Mouse (Mus musculus) stomach, embryonic 14.5 days (tissue): Measurements from ENCODE around the gene Acot8. TPM values are rescaled to one million over a fixed set of nuclear protein-coding genes. Genes with fewer than 3 reads are reported as not detected.

Source experiments
- ATAC-seq: fragments of 200-750 bp; cut with Nextera tagmentation; 2 replicates; pipeline ENCODE4 v1.8.0; 2017; ENCODE audit warnings: low read depth, moderate TSS enrichment; ENCODE audit not compliant: insufficient number of reproducible peaks, insufficient read depth, low FRiP score
- H3K27ac ChIP-seq: fragments of 300-500 bp; sonication (generic); 2 replicates; pipeline ENCODE4 v1.5.1; 2014; ENCODE audit warnings: mild to moderate bottlenecking, low read length, moderate library complexity, mixed read lengths
- H3K27me3 ChIP-seq: fragments of 300-500 bp; sonication (generic); 2 replicates; pipeline ENCODE4 v1.6.1; 2014; ENCODE audit warnings: low read length, control low read depth, mixed read lengths; ENCODE audit not compliant: control insufficient read depth, insufficient read depth
- H3K36me3 ChIP-seq: fragments of 300-500 bp; sonication (generic); 2 replicates; pipeline ENCODE4 v1.6.1; 2014; ENCODE audit warnings: mild to moderate bottlenecking, control low read depth, low read length, moderate library complexity, mixed read lengths; ENCODE audit not compliant: control insufficient read depth, insufficient read depth
- H3K4me1 ChIP-seq: fragments of 300-500 bp; sonication (generic); 2 replicates; pipeline ENCODE4 v1.6.1; 2014; ENCODE audit warnings: low read length, control low read depth, mixed read lengths; ENCODE audit not compliant: control insufficient read depth, insufficient read depth
- H3K4me2 ChIP-seq: fragments of 300-500 bp; sonication (generic); replicated peaks from 2 replicates; pipeline ENCODE4 v1.6.1; 2014; ENCODE audit warnings: low read depth, low read length, control low read depth
- H3K4me3 ChIP-seq: fragments of 300-500 bp; sonication (generic); 2 replicates; pipeline ENCODE4 v1.5.1; 2014; ENCODE audit warnings: low read depth, low read length, control low read depth
- H3K9ac ChIP-seq: fragments of 300-500 bp; sonication (generic); replicated peaks from 2 replicates; pipeline ENCODE4 v1.6.1; 2014; ENCODE audit warnings: low read depth, mild to moderate bottlenecking, control low read depth, low read length, moderate library complexity, mixed read lengths
- H3K9me3 ChIP-seq: fragments of 300-500 bp; sonication (generic); 2 replicates; pipeline ENCODE4 v1.6.1; 2016; ENCODE audit warnings: low read depth, low read length, control low read depth; ENCODE audit not compliant: control insufficient read depth
- WGBS: fragments of 180-500 bp; shearing (Covaris S2); extraction: QIAGEN DNeasy Blood & Tissue Kit; methylation state at CpG from one replicate; pipeline ENCODE4 v1.1.7; 2014; 5-methylcytosine and 5-hydroxymethylcytosine counted together
- polyA plus RNA-seq: library from polyadenylated mRNA; unstranded; fragments of >200 nt; fragmentation: Nextera tagmentation; extraction: Ambion mirVana; gene quantifications from 2 replicates; pipeline ENCODE4 v1.2.1, GENCODE M21; 2014

Gene Acot8
- polyA plus RNA-seq, 1 experiment from 2014 or later = 19.2 TPM

GRCm38 (mm10) chr2:164793236-164793635 is 11.4 kb downstream of the Acot8 start:
- H3K9me3 ChIP-seq = no peaks in the 10 kb centered on the region
- WGBS = 73% methylated on average over 3 of the region's 3 CpGs
- no peaks in the 10 kb centered on the region for H3K27me3 ChIP-seq
- H3K4me2 ChIP-seq = no peak overlapping the region
- peaks cover 54% of the 10 kb centered on the region for H3K36me3 ChIP-seq
- H3K4me1 ChIP-seq = 0 out of 2 replicates have a peak, but pooled peaks cover 2% of the 10 kb centered on the region
- no peak overlapping the region for H3K4me3 ChIP-seq
- ATAC-seq = 0 out of 2 replicates have a peak, but pooled peaks have one; percentile 20
- H3K9ac ChIP-seq = no peak overlapping the region
- no peak overlapping the region for H3K27ac ChIP-seq

- peaks cover 48% of the 10 kb centered on the region for H3K36me3 ChIP-seq
- H3K4me2 ChIP-seq = no peak overlapping the region
- no peaks in the 10 kb centered on the region for H3K9me3 ChIP-seq
- H3K9ac ChIP-seq = no peak overlapping the region
- no peak for ATAC-seq
- H3K4me1 ChIP-seq = 0 out of 2 replicates have a peak, but pooled peaks cover 3% of the 10 kb centered on the region
- H3K27me3 ChIP-seq = no peaks in the 10 kb centered on the region
- H3K4me3 ChIP-seq = no peak overlapping the region
- WGBS = 93% methylated on average over 12 of the region's 12 CpGs
- H3K27ac ChIP-seq = no peak overlapping the region
Observed at GRCm38 (mm10) chr2:164792400-164793190, 12.1 kb downstream of the Acot8 start.

- 90% methylated on average over 18 of the region's 18 CpGs for WGBS
- Histone ChIP-seq H3K36me3 (peaks cover 43% of the 10 kb centered on the region), H3K4me1 (peaks cover 3% of the 10 kb centered on the region; the same call in 1 of the 2 replicates), H3K4me3 (no peak overlapping the region), H3K4me2 (no peak overlapping the region), H3K27ac (no peak overlapping the region), H3K9ac (no peak overlapping the region), H3K9me3 (no peaks in the 10 kb centered on the region), H3K27me3 (no peaks in the 10 kb centered on the region)
- ATAC-seq = no peak
Observed at GRCm38 (mm10) chr2:164791841-164792261, 12.8 kb downstream of the Acot8 start.

- 65% methylated on average over 4 of the region's 4 CpGs for WGBS
- Histone ChIP-seq H3K4me3 (no peak overlapping the region), H3K27me3 (no peaks in the 10 kb centered on the region), H3K4me2 (no peak overlapping the region), H3K4me1 (peaks cover 3% of the 10 kb centered on the region; the same call in 1 of the 2 replicates), H3K36me3 (peaks cover 36% of the 10 kb centered on the region), H3K9me3 (no peaks in the 10 kb centered on the region), H3K9ac (no peak overlapping the region), H3K27ac (no peak overlapping the region)
- no peak for ATAC-seq
Observed at GRCm38 (mm10) chr2:164790451-164790850, 14.2 kb downstream of the Acot8 start.

- H3K4me3 ChIP-seq = no peak overlapping the region
- 60% methylated on average over 4 of the region's 4 CpGs for WGBS
- H3K9ac ChIP-seq = no peak overlapping the region
- no peak for ATAC-seq
- H3K27ac ChIP-seq = no peak overlapping the region
- H3K4me1 ChIP-seq = peaks cover 8% of the 10 kb centered on the region; the same call in 1 of the 2 replicates
- no peaks in the 10 kb centered on the region for H3K27me3 ChIP-seq
- no peaks in the 10 kb centered on the region for H3K9me3 ChIP-seq
- peaks cover 27% of the 10 kb centered on the region for H3K36me3 ChIP-seq
- H3K4me2 ChIP-seq = no peak overlapping the region
Observed at GRCm38 (mm10) chr2:164788411-164788810, 16.3 kb downstream of the Acot8 start.

GRCm38 (mm10) chr2:164787779-164788178 is 16.9 kb downstream of the Acot8 start:
- peaks cover 22% of the 10 kb centered on the region for H3K36me3 ChIP-seq
- no peak for ATAC-seq
- H3K9me3 ChIP-seq = no peaks in the 10 kb centered on the region
- no peak overlapping the region for H3K9ac ChIP-seq
- no peaks in the 10 kb centered on the region for H3K27me3 ChIP-seq
- no peak overlapping the region for H3K27ac ChIP-seq
- 80% methylated on average over 10 of the region's 10 CpGs for WGBS
- no peak overlapping the region for H3K4me3 ChIP-seq
- no peak overlapping the region for H3K4me2 ChIP-seq
- H3K4me1 ChIP-seq = peaks cover 8% of the 10 kb centered on the region; the same call in 1 of the 2 replicates

- no peaks in the 10 kb centered on the region for H3K27me3 ChIP-seq
- no peaks in the 10 kb centered on the region for H3K9me3 ChIP-seq
- no peak overlapping the region for H3K9ac ChIP-seq
- H3K4me2 ChIP-seq = peak overlapping the region; percentile 82
- ATAC-seq = no peak
- H3K27ac ChIP-seq = no peak overlapping the region; the same call in 1 of the 2 replicates
- H3K36me3 ChIP-seq = peaks cover 15% of the 10 kb centered on the region
- H3K4me1 ChIP-seq = peaks cover 8% of the 10 kb centered on the region; the same call in 1 of the 2 replicates
- peak overlapping the region; percentile 66 for H3K4me3 ChIP-seq
- WGBS = 88% methylated on average over 3 of the region's 3 CpGs
Observed at GRCm38 (mm10) chr2:164787032-164787431, 17.6 kb downstream of the Acot8 start.

GRCm38 (mm10) chr2:164786388-164786885 is 18.2 kb downstream of the Acot8 start:
- Histone ChIP-seq H3K4me1 (peaks cover 8% of the 10 kb centered on the region; the same call in 1 of the 2 replicates), H3K9ac (peak overlapping the region; percentile 64), H3K4me3 (peak overlapping the region; percentile 66), H3K27ac (peak overlapping the region; percentile 86; the same call in 1 of the 2 replicates), H3K36me3 (peaks cover 9% of the 10 kb centered on the region; the same call in 1 of the 2 replicates), H3K9me3 (no peaks in the 10 kb centered on the region), H3K27me3 (no peaks in the 10 kb centered on the region), H3K4me2 (peak overlapping the region; percentile 82)
- ATAC-seq = peak; percentile 3; the same call in 1 of the 2 replicates
- WGBS = 6% methylated on average over 15 of the region's 15 CpGs
